Mouse (Mus musculus): ENCODE measurements around the gene Cela3b. TPM values are rescaled to one million over a fixed set of nuclear protein-coding genes. Genes with fewer than 3 reads are reported as not detected.

Gene Cela3b
- total RNA-seq (2022) = not detected

GRCm38 (mm10) chr4:137430502-137430901 is at the start of gene Cela3b:
Cela3b (minus strand) TSS chr4:137430540.
- DNase-seq (ENCODE audit: low spot score in 2 of 2) = no peak

GRCm38 (mm10) chr4:137479757-137480156 is 49.4 kb upstream of the Cela3b start:
- no peak for DNase-seq (ENCODE audit: low spot score in 2 of 2)

GRCm38 (mm10) chr4:137478306-137478705 is 48.0 kb upstream of the Cela3b start:
- no peak for DNase-seq (ENCODE audit: low spot score in 2 of 2)

- DNase-seq (ENCODE audit: low spot score in 2 of 2) = no peak
These were observed 47.3 kb upstream of the Cela3b start for GRCm38 (mm10) chr4:137477611-137478010.

GRCm38 (mm10) chr4:137476761-137477237 is 46.5 kb upstream of the Cela3b start:
- DNase-seq (ENCODE audit: low spot score in 2 of 2) = no peak

- DNase-seq (ENCODE audit: low spot score in 2 of 2) = peak; percentile 10 to 68
These were observed 45.9 kb upstream of the Cela3b start for GRCm38 (mm10) chr4:137476065-137476760.

- DNase-seq (ENCODE audit: low spot score in 2 of 2) = no peak
These were observed 45.1 kb upstream of the Cela3b start for GRCm38 (mm10) chr4:137475271-137476050.

GRCm38 (mm10) chr4:137474694-137475093 is 44.4 kb upstream of the Cela3b start:
- no peak for DNase-seq (ENCODE audit: low spot score in 2 of 2)

- no peak for DNase-seq (ENCODE audit: low spot score in 2 of 2)
These were observed 43.5 kb upstream of the Cela3b start for GRCm38 (mm10) chr4:137473701-137474388.

GRCm38 (mm10) chr4:137473240-137473639 is 42.9 kb upstream of the Cela3b start:
- DNase-seq (ENCODE audit: low spot score in 2 of 2) = no peak

GRCm38 (mm10) chr4:137471326-137471725 is 41.0 kb upstream of the Cela3b start:
- no peak for DNase-seq (ENCODE audit: low spot score in 2 of 2)

- DNase-seq (ENCODE audit: low spot score in 2 of 2) = no peak
These were observed 40.5 kb upstream of the Cela3b start for GRCm38 (mm10) chr4:137470701-137471317.

- DNase-seq (ENCODE audit: low spot score in 2 of 2) = no peak
These were observed 39.7 kb upstream of the Cela3b start for GRCm38 (mm10) chr4:137469845-137470692.

- no peak for DNase-seq (ENCODE audit: low spot score in 2 of 2)
These were observed 38.9 kb upstream of the Cela3b start for GRCm38 (mm10) chr4:137469081-137469844.

GRCm38 (mm10) chr4:137468260-137469080 is 38.1 kb upstream of the Cela3b start, which contains the start of gene Hspg2:
Hspg2 (plus strand) TSS chr4:137468769.
- peak; percentile 60 to 64 for DNase-seq (ENCODE audit: low spot score in 2 of 2)

GRCm38 (mm10) chr4:137467525-137467924 is 37.2 kb upstream of the Cela3b start:
- no peak for DNase-seq (ENCODE audit: low spot score in 2 of 2)

GRCm38 (mm10) chr4:137466991-137467390 is 36.7 kb upstream of the Cela3b start:
- no peak for DNase-seq (ENCODE audit: low spot score in 2 of 2)

- DNase-seq (ENCODE audit: low spot score in 2 of 2) = no peak
These were observed 34.9 kb upstream of the Cela3b start for GRCm38 (mm10) chr4:137465125-137465787.
